ENCODE assay signal across 22 mouse cellular contexts in genomic region chr3:45620729-45621128, GRCm38 (mm10).
"Had no signal": no experiment of that assay in that cellular context is flagged by ENCODE, and none has a peak within 500 bp of the region (broad histone marks: within the 10 kb centered on the region; RNA-seq: fewer than 3 reads in every experiment).

No protein-coding gene starts in this region.

- DNase-seq: heart, postnatal 10 days; heart, postnatal 14 days; heart, postnatal 36 days; heart, postnatal 4 days; kidney, adult 11 months; kidney, adult 18-20 months; kidney, adult 2 months; kidney, adult 8-10 months; kidney, adult 9 months; kidney, postnatal 10 days; kidney, postnatal 14 days; kidney, postnatal 25 days; kidney, postnatal 36 days; kidney, postnatal 4 days; layer of hippocampus, adult 9-11 months; layer of hippocampus, postnatal 36 days had no signal

- ATAC-seq: hindbrain, embryonic 16.5 days; hindbrain, postnatal 0 days; inflammation-experienced regulatory T-cells, adult 6 months; intestine, embryonic 15.5 days; intestine, embryonic 16.5 days; intestine, postnatal 0 days had no signal
